Mouse (Mus musculus) heart, adult 10 weeks (tissue): ENCODE results near the gene Vstm4. TPM values are rescaled to one million over a fixed set of nuclear protein-coding genes. Genes with fewer than 3 reads are reported as not detected.

ENCODE experiments used
- polyA plus RNA-seq: library from polyadenylated mRNA; stranded (reverse); fragments of 350-450 nt; fragmentation: Illumina TruSeq; extraction: RNeasy Lipid Tissue Mini Kit (QIAGEN cat#74804); gene quantifications from one replicate; pipeline ENCODE4 v1.2.3, GENCODE M21; 2014; ENCODE audit warnings: low read depth, low replicate concordance

The Vstm4 gene
- 14.6 TPM for polyA plus RNA-seq

GRCm38 (mm10) chr14:32856681-32857328, at the start of gene Vstm4:
TSS of gene Vstm4 (plus strand) at chr14:32856756.

GRCm38 (mm10) chr14:32833847-32834246, 22.7 kb upstream of the Vstm4 start, which contains the start of gene Fam170b:
TSS of gene Fam170b (plus strand) at chr14:32833962.

Other genes with a start within 250 kb of the Vstm4 start
- 69.6 TPM for gene 3425401B19Rik, start 171.5 kb upstream of the Vstm4 start, polyA plus RNA-seq
- 1.4 TPM for gene Tmem273, start 70.8 kb upstream of the Vstm4 start, polyA plus RNA-seq
- not detected for gene Fam170b, start 22.8 kb upstream of the Vstm4 start, polyA plus RNA-seq
- gene Lrrc18, start 134.6 kb downstream of the Vstm4 start, polyA plus RNA-seq: 0.42 TPM